Mouse (Mus musculus) induced T-regulatory cell, adult 2 months (primary cell): ENCODE measurements around the gene Hist3h2ba.

ENCODE experiments used
- DNase-seq: peaks from one replicate; pipeline ENCODE4 v3.0.0-alpha.2; 2012; ENCODE audit warnings: low read depth

Hist3h2ba gene

GRCm38 (mm10) chr11:58964216-58964615, 15.5 kb downstream of the Hist3h2ba start:
- no peak for DNase-seq

- DNase-seq: no peak
Observed at GRCm38 (mm10) chr11:58965001-58965760, 16.5 kb downstream of the Hist3h2ba start.

- peak; percentile 72 for DNase-seq
Observed at GRCm38 (mm10) chr11:58967346-58967745, 18.6 kb downstream of the Hist3h2ba start.

- no peak for DNase-seq
Observed at GRCm38 (mm10) chr11:58968551-58968950, 19.8 kb downstream of the Hist3h2ba start.

- no peak for DNase-seq
Observed at GRCm38 (mm10) chr11:58969027-58969426, 20.3 kb downstream of the Hist3h2ba start.

GRCm38 (mm10) chr11:58969659-58970058, 20.9 kb downstream of the Hist3h2ba start:
- DNase-seq: no peak

GRCm38 (mm10) chr11:58970831-58971530, 22.3 kb downstream of the Hist3h2ba start:
- no peak for DNase-seq

GRCm38 (mm10) chr11:58971796-58972195, 23.1 kb downstream of the Hist3h2ba start:
- DNase-seq: no peak

- no peak for DNase-seq
Observed at GRCm38 (mm10) chr11:58974414-58974813, 25.7 kb downstream of the Hist3h2ba start.

GRCm38 (mm10) chr11:58977150-58977549, 28.4 kb downstream of the Hist3h2ba start:
- no peak for DNase-seq

GRCm38 (mm10) chr11:58977607-58978026, 28.9 kb downstream of the Hist3h2ba start:
- DNase-seq: no peak

- peak; percentile 89 for DNase-seq
Observed at GRCm38 (mm10) chr11:58978027-58978705, 29.4 kb downstream of the Hist3h2ba start, which contains the start of gene Trim11. Gene Trim11 (plus strand): TSS chr11:58978093.

GRCm38 (mm10) chr11:58978706-58979030, 29.9 kb downstream of the Hist3h2ba start:
- no peak for DNase-seq

- DNase-seq: no peak
Observed at GRCm38 (mm10) chr11:58979183-58979582, 30.5 kb downstream of the Hist3h2ba start.

- DNase-seq: no peak
Observed at GRCm38 (mm10) chr11:58979661-58980060, 30.9 kb downstream of the Hist3h2ba start.

- no peak for DNase-seq
Observed at GRCm38 (mm10) chr11:58980381-58980990, 31.8 kb downstream of the Hist3h2ba start.

- peak; percentile 82 for DNase-seq
Observed at GRCm38 (mm10) chr11:58981541-58982447, 33.1 kb downstream of the Hist3h2ba start.

- DNase-seq: no peak
Observed at GRCm38 (mm10) chr11:58982471-58983097, 33.9 kb downstream of the Hist3h2ba start.

- no peak for DNase-seq
Observed at GRCm38 (mm10) chr11:58983691-58984341, 35.1 kb downstream of the Hist3h2ba start.

GRCm38 (mm10) chr11:58984657-58985056, 35.9 kb downstream of the Hist3h2ba start:
- no peak for DNase-seq
